Mouse (Mus musculus) heart, adult 2 months (tissue): ENCODE measurements at regions not wholly inside any gene's neighbourhood (a gene's known extent, or its start where the extent isn't known, plus 50 kb on each side); places are given as distances from the start of the nearest gene placed in this dataset.
A peak's percentile ranks its signal among the peaks of the same experiment; 100 is the strongest.

Experiments
- DNase-seq, 2 experiments: peaks; one replicate each; pipeline ENCODE4 v3.0.0; 2021
- H3K27ac ChIP-seq: fragments of 200-600 bp; 2 replicates; pipeline ENCODE4 v1.8.1; 2022
- H3K27me3 ChIP-seq: fragments of 200-500 bp; 2 replicates; pipeline ENCODE4 v1.6.1; 2012; ENCODE audit warnings: mild to moderate bottlenecking, low read length, inconsistent platforms, mixed read lengths; ENCODE audit not compliant: control insufficient read depth, insufficient read depth
- H3K36me3 ChIP-seq: fragments of 200-500 bp; 2 replicates; pipeline ENCODE4 v1.6.1; 2012; ENCODE audit warnings: low read length, inconsistent platforms; ENCODE audit not compliant: control insufficient read depth, insufficient read depth
- H3K4me1 ChIP-seq: fragments of 200-500 bp; 2 replicates; pipeline ENCODE4 v1.6.1; 2011; ENCODE audit warnings: low read length; ENCODE audit not compliant: control insufficient read depth, insufficient read depth
- H3K4me3 ChIP-seq: fragments of 200-600 bp; 2 replicates; pipeline ENCODE4 v1.8.1; 2022
- H3K79me2 ChIP-seq: fragments of 200-500 bp; replicated peaks from 2 replicates; pipeline ENCODE4 v1.6.1; 2012; ENCODE audit warnings: mild to moderate bottlenecking, inconsistent platforms, low read length, moderate library complexity, mixed read lengths; ENCODE audit not compliant: control insufficient read depth, insufficient read depth
- H3K9ac ChIP-seq: fragments of 200-500 bp; 2 replicates; pipeline ENCODE4 v1.6.1; 2012; ENCODE audit warnings: low read depth, mild to moderate bottlenecking, control low read depth, inconsistent platforms, low read length, mixed read lengths
- CTCF ChIP-seq: fragments of 200-600 bp; IDR thresholded peaks from 2 replicates; pipeline ENCODE4 v1.8.1; 2022; ENCODE audit warnings: antibody characterized with exemption, mild to moderate bottlenecking, moderate library complexity
- EP300 ChIP-seq: fragments of 200-500 bp; IDR thresholded peaks from 2 replicates; pipeline ENCODE4 v1.6.1; 2011; ENCODE audit warnings: low read depth, low read length, control low read depth; ENCODE audit not compliant: insufficient read depth
- POLR2A ChIP-seq: fragments of 200-500 bp; IDR thresholded peaks from 2 replicates; pipeline ENCODE4 v1.6.1; 2011; ENCODE audit warnings: mild to moderate bottlenecking, low read depth, low read length, control low read depth; ENCODE audit not compliant: insufficient read depth
- WGBS: fragments of 180-500 bp; shearing (Covaris S2); methylation state at CpG from one replicate; pipeline ENCODE4 v1.1.7; 2018; 5-methylcytosine and 5-hydroxymethylcytosine counted together
- intact Hi-C: fragments of 180-260 bp; cut with DNase I; formaldehyde crosslinking; loops from one replicate; pipeline ENCODE4 v1.15.1; 2025

DNA sequence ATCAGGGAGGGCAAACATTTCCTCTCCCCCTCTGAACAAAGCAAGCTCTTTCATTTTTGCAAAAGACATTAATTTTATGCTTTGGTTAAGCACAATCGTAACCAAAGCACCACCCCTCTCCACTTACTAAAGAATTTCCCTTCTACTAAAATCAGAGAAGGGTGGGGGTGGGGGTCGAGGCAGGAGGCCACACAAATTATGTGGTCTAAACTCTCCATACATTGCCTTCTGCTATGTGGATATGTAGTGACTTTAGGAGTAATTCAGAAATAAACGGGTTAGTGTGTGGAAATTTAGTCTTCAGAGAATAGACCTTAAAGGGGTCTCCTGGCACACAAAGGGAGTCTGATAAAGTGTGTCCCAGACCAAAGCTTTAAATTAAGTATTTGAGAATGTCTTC lies 204.1 kb upstream of the Sfrp2 start:
- no peak overlapping the region for H3K27ac ChIP-seq
- DNase-seq, result no peak
- H3K27me3 ChIP-seq, result no peaks in the 10 kb centered on the region
- 65% methylated on average over 3 of the region's 3 CpGs for WGBS
- TF ChIP-seq CTCF, result no peak
- no peak for TF ChIP-seq POLR2A
- H3K4me3 ChIP-seq, result no peak overlapping the region
- no peak overlapping the region for H3K9ac ChIP-seq
- no peaks in the 10 kb centered on the region for H3K36me3 ChIP-seq
- H3K4me1 ChIP-seq, result no peaks in the 10 kb centered on the region
- intact Hi-C loops, result no loop called here
- no peaks in the 10 kb centered on the region for H3K79me2 ChIP-seq

DNA sequence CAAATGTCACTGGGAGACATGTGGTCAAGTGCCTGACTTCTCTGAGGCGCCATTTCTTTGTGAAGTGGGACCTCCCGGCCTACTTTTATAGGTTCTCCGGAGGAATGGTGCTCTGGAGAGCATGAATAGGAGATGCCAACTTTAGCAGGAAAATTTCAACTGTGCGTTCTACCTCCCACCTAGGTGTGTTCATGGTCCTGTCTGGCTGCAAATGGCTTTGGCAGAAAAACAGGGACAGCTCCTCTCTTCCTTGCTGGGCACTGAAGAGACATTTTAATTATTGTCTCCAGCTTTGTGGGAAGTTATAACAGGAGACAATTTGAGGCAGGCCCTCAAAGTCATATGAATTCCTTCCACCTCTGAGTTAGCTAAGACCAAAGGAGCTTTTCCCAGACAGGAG lies 190.6 kb upstream of the Sfrp2 start:
- Histone ChIP-seq H3K36me3 (no peaks in the 10 kb centered on the region), H3K4me1 (no peaks in the 10 kb centered on the region), H3K27ac (no peak overlapping the region), H3K4me3 (no peak overlapping the region), H3K79me2 (no peaks in the 10 kb centered on the region), H3K9ac (no peak overlapping the region), H3K27me3 (no peaks in the 10 kb centered on the region)
- TF ChIP-seq POLR2A (no peak), CTCF (no peak), EP300 (no peak)
- intact Hi-C loops, result no loop called here
- no peak for DNase-seq
- WGBS, result 87% methylated on average over 4 of the region's 4 CpGs

DNA sequence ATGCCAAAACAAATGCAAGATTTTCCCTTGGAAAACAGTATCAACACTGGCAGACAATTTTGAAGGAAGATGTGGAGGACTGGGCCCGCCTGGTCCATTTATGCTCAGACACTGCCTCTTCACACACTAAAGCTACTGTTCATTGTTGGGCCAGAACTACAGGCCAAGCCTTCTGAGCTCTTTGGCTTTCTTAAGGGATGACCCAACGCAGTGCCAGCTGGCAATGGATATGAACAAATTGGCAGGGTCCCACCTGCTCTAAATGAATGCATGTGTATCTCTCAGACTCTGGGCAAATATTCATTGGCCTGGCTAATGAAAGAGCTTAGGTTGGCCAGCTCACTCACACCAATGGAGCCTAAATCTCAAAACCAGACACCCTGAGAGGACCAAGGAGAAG lies 190.0 kb upstream of the Sfrp2 start:
- H3K79me2 ChIP-seq, result no peaks in the 10 kb centered on the region
- peak in 1 of 2 experiments; percentile 10 for DNase-seq
- TF ChIP-seq POLR2A (no peak), EP300 (no peak), CTCF (no peak)
- no peaks in the 10 kb centered on the region for H3K36me3 ChIP-seq
- no peak overlapping the region for H3K27ac ChIP-seq
- H3K27me3 ChIP-seq, result no peaks in the 10 kb centered on the region
- no peaks in the 10 kb centered on the region for H3K4me1 ChIP-seq
- no peak overlapping the region for H3K4me3 ChIP-seq
- 80% methylated on average over 2 of the region's 2 CpGs for WGBS
- H3K9ac ChIP-seq, result no peak overlapping the region
- intact Hi-C loops, result no loop called here

DNA sequence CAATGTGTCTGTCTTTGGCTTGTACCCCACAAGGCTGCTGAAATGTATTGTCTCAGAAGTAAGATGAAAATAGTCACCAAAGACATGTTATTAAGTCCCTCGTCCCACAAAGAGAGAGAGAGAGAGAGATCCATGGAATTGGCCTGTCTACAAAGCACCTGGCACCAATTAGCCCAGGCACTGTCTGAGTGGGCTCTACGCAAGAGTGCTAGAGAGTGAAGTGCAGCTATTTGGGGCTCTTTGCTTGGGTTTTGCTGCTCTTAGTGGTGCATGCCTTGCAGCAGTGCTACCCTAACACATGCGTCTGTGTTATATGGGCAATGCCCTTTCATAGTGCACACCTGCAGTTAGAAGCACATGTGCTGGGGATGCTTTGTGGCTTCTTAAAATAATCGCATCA lies 185.4 kb upstream of the Sfrp2 start:
- Histone ChIP-seq H3K9ac (no peak overlapping the region), H3K79me2 (no peaks in the 10 kb centered on the region), H3K4me3 (no peak overlapping the region), H3K27ac (no peak overlapping the region), H3K27me3 (no peaks in the 10 kb centered on the region), H3K4me1 (no peaks in the 10 kb centered on the region), H3K36me3 (no peaks in the 10 kb centered on the region)
- 84% methylated on average over 4 of the region's 4 CpGs for WGBS
- no peak for DNase-seq
- TF ChIP-seq EP300 (no peak), CTCF (no peak), POLR2A (no peak)
- intact Hi-C loops, result no loop called here

DNA sequence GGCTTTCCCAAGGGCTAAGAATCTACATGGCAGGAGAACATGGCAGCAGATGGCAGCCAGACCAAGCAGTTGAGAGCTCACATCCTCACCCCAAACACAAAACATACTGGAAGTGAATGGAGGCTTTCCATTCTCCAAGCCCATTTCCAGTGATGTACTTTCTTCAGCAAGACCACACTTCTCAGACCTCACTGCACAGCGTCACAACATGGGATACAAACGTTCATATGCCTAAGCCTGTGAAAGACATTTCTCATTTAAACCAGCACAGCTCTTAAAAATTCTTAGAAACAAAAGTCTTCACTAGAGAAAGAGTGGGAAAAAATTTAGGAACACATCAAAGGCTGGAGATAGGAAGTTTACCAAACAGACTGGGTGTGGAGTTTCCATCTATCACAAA lies 183.9 kb upstream of the Sfrp2 start:
- intact Hi-C loops, result no loop called here
- Histone ChIP-seq H3K79me2 (no peaks in the 10 kb centered on the region), H3K4me1 (no peaks in the 10 kb centered on the region), H3K4me3 (no peak overlapping the region), H3K27me3 (no peaks in the 10 kb centered on the region), H3K36me3 (no peaks in the 10 kb centered on the region), H3K9ac (no peak overlapping the region), H3K27ac (no peak overlapping the region)
- WGBS, result 79% methylated on average over 2 of the region's 2 CpGs
- no peak for TF ChIP-seq EP300
- no peak for TF ChIP-seq CTCF
- TF ChIP-seq POLR2A, result no peak
- no peak for DNase-seq

DNA sequence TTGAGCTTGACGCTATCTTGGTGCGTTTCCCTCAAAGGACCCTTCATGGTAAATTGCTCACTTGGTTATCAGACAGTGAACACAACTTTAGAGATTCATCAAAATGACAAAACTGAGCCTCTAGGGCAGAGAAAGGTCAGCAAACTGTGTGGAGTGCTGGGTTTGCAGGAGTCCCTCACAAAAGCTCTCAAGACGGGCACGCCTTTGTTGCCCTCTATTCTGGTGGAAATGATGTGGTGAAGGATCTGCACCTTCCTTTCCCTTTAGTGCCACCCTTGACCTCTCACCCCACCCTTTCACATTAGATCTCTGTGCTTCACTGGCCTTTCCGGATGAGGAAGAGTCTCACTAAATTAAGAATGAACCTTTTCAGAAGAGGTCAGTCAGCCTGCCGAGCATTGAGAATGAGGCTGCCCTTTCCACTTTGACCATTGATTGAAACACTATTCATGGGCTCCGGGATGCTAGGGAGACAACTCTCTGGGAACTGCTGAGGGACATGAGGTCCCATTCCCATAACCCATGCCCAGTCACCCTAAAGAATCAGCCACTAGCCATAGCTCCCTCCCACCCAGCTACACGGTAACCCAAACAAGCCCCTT lies 182.9 kb upstream of the Sfrp2 start:
- Histone ChIP-seq H3K9ac (no peak overlapping the region), H3K36me3 (no peaks in the 10 kb centered on the region), H3K79me2 (no peaks in the 10 kb centered on the region), H3K27ac (no peak overlapping the region), H3K4me3 (no peak overlapping the region), H3K27me3 (no peaks in the 10 kb centered on the region), H3K4me1 (no peaks in the 10 kb centered on the region)
- intact Hi-C loops, result no loop called here
- DNase-seq, result no peak
- 83% methylated on average over 8 of the region's 8 CpGs for WGBS
- TF ChIP-seq POLR2A (no peak), CTCF (no peak), EP300 (no peak)

DNA sequence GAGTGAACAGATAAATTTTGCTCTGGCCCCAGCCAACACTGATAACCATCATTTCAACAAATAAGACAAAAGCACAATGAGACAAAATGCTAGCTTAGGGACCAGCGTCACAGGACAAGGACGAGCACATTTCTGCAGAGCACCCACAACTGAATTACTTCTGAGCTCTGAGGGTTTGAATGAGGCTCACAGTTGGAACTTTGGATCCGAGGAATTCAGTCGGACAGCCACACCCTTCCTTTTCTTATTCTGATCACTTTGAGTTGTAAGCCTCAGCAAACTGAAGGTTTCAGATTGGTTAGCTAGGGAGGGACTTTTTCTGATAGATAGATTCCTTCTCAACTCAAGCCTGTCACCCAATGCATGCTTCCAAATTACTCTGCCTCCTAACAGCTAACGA lies 180.0 kb upstream of the Sfrp2 start:
- no peak for TF ChIP-seq POLR2A
- DNase-seq, result no peak
- H3K4me3 ChIP-seq, result no peak overlapping the region
- no peaks in the 10 kb centered on the region for H3K36me3 ChIP-seq
- H3K27me3 ChIP-seq, result no peaks in the 10 kb centered on the region
- intact Hi-C loops, result no loop called here
- H3K4me1 ChIP-seq, result no peaks in the 10 kb centered on the region
- H3K27ac ChIP-seq, result no peak overlapping the region
- WGBS, result 73% methylated on average over 5 of the region's 5 CpGs
- H3K79me2 ChIP-seq, result no peaks in the 10 kb centered on the region
- H3K9ac ChIP-seq, result no peak overlapping the region
